Mouse (Mus musculus) kidney, postnatal 25 days (tissue): ENCODE data around the gene Suclg2.

Experiments used
- DNase-seq, 2 experiments: peaks; one replicate each; pipeline ENCODE4 v3.0.0; 2021; ENCODE audit warnings: mixed read lengths in 2 of 2

The Suclg2 gene

DNA sequence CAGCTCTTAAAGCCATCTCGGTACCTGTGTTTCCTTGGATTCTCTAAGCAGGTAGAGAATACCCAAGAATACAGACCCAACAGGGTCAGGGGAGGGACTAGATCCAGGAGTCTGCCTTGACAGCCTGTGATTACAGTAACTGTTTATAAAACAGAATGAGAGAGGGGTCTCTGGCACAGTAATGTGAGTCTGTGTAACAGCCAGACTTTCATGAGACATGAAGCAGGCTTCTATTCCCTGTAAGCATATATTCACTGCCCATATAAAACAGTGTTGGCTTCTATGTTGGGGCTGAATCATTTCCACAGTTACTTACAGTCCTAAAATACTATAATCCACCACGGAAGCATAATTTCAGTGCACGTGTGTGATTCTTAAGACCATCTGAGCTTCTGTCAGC, 19.3 kb downstream of the Suclg2 start:
- DNase-seq = no peak

DNA sequence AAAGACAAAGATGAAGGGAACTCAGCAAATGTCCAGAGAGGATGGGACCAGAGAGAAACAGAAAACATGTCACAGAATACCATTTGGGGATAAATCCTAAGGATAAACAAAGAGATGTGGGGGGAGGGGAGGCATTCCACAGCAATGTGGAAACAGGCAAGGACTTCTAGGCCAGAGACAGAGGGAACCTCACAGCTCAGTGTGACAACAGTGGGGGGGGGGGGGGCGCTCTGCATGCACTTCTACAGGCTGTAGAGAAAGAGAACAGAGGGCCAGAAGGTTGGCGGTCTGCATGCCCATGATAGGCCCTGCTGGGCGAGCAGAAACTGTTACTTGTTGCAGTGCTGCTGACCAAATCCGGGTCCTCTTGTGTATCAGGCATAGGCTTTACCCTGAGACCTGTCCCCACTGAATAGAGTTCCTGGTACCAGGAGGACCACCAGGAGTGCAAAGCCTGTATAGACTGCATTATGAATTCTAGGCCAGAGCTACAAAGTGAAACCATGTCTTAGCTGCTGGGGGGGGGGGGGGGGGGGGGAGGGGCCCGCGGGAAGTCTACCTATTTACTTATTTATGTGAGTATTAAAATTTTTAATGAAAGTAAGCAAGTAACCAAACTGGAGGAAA, 20.0 kb downstream of the Suclg2 start:
- no peak for DNase-seq

DNA sequence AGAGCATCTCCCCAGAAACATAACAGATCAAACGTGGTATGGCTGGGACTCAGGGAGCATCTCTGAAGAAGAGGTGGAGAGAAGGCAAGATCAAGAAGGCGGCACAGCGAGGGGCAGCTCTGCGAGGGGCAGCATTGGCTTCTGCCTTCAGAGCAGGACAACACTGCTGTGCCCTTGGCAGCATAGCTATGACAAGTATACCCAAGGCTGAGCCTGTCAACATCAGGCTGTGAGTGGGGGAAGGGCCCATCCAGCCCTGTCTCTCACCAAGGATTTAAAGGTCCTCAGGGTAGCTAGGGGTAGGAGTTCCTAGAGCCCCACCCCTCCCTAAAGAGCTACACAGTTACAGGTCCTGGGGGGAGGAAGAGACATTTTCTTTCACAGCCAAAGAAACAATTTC, 23.7 kb downstream of the Suclg2 start:
- DNase-seq = no peak

DNA sequence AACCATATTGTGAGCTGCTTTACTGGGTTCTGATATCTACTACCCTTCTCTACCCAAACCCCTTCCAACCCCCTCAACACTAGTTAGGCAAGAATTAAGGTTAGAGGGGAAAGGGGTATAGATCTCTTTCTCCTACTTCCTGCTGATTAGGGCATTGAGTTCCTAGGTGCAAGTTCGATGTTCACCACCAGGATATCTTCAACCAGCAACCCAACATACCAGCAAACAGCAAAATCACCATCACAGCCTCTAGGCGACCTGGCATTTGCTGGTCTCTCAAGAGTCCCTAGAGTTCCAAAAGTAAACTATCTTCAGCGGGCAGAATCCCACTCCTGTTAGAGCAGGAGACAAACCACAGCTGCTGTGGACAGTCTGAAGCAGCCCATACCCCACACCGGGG, 33.4 kb downstream of the Suclg2 start:
- no peak for DNase-seq

DNA sequence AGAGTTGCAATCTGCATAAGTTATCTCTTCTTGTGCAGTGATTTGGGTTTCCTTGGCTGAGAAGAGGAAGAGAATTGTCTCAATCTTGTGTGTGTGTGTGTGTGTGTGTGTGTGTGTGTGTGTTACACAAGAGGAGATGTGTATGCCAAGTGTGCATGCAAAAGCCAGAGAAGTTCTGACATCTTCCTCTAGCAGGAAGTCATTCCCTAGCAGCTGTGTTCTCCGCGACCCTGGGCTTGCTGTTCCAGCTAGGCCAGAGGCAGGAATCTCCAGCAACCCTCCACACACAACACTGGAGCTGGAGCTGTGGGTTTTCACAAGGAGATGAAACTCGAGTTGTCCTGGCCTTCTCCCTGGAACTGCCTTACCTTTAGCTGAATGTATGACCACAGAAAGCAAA, 38.9 kb downstream of the Suclg2 start:
- DNase-seq = peak; percentile 25 to 45

DNA sequence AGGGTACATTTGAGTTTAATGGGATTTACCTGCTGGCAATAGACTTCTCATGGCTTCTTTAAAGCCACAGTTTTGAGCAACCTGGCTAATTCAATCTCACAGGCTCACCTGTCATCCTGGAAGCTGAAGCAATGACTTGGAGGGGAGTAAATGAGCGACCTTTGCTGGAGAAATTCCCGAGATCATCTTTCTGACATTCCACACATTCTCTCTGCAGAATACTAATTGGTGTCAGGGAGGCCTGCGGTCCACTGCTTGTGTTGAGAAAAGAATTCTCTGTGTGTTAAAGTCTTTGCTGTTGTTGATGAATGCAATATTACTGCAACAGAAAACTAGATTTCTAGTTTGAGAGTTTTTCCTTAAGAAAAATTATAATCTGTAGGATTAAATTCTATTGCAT, 39.3 kb downstream of the Suclg2 start:
- no peak for DNase-seq

DNA sequence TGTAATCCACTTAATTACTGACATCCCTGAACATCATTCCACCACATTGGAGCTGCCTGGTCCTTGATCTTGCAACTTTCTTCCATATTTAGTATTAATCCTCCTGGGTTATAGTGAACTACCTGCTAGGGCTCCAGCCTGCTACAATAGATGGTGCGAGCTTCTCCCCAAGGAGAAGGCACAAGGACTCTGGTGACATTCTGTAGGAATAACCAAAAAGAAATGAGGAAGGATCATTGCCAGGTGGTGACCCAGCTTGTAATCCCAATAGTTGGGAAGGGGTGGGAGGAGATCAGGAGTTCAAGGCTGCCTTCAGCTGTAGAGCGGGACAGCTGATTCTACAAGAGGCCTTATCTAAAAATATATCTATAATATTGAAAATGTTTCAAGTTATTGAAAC, 41.6 kb downstream of the Suclg2 start:
- no peak for DNase-seq

DNA sequence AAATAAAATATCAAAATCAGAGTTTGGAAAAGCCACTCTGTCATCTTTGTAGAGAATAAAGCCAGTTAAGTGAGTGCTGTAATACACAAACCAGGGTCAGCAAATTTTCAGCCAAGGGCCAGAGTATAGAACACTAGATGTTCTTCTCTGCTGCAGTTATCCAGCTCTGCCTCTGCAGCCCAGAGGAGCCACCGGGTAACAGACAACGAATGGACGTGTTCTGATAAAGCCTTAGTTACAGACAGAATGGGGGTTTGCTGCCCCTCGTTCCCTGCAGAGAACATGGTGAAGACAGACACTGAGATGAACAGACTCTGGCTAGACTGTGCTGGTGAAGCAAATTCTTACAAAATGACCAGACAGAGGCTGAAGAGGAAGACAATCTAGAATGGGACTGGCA, 42.2 kb downstream of the Suclg2 start:
- DNase-seq = no peak

DNA sequence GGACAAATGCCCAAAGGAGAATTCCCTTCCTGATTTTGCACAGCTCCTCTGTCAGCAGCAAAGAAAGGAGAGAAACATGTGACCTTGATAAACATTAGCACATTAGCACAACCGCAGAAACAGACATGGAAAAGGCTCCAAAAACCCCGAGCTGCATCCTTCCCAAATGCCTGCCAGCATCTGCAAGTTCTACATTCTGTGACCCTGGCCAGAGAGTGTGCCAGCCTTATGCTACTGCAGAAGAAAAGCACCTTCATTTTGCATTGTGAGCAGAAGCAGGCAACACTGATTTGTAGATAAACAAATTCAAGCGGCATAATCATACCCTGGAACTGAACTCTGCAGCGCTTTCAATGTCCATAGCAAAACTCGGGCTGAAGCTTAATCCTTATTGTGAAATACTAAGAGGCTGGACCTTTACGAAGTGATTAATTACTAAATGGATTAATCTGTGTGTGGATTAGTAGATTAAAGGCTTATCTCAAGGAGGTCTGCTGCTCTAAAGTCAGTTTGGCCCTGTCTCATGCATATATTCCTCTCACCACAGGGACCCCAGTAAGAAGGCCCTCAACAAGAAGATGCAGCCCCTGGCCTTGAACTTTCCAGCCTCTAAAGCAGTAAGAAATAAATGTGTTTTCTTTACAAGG, 43.4 kb downstream of the Suclg2 start:
- no peak for DNase-seq

DNA sequence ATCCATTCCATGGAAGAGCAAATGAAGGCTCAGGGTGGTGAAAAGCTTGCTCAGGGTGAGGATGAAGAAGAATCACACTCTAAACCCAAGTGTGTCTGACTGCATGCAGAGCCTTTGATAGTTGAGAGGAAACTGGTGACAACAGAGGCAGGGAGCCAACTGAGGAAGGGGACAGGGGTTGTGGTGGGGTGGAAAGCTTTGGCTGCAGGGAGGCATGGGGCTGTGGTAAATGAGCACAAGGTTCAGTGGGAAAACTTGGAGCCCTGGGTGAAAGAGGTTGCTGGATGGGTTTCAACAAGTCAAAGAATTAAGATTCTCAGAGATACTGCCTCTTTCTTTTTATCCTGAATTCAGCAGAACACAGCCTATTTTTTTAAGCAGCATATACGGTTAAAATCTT, 43.9 kb downstream of the Suclg2 start:
- no peak for DNase-seq

DNA sequence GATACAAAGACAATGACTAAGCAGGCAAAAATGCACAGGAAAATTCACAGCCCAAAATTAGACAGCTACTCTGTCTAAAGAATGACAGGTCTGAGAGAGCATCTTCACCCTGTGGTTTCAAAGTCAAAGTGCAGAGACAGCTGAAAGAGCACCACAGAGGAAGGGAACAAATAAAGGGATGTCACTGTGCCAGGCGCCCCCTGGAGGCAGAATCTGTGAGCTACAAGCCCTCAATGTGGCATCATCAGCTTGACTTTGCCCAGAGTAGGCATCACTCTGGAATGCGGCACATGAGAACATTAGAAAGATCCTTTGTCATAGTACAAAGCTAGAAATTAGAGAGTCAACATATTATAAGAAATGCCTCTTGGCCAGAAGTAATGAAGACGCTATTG, 49.3 kb downstream of the Suclg2 start:
- peak; percentile 52 to 60 for DNase-seq

DNA sequence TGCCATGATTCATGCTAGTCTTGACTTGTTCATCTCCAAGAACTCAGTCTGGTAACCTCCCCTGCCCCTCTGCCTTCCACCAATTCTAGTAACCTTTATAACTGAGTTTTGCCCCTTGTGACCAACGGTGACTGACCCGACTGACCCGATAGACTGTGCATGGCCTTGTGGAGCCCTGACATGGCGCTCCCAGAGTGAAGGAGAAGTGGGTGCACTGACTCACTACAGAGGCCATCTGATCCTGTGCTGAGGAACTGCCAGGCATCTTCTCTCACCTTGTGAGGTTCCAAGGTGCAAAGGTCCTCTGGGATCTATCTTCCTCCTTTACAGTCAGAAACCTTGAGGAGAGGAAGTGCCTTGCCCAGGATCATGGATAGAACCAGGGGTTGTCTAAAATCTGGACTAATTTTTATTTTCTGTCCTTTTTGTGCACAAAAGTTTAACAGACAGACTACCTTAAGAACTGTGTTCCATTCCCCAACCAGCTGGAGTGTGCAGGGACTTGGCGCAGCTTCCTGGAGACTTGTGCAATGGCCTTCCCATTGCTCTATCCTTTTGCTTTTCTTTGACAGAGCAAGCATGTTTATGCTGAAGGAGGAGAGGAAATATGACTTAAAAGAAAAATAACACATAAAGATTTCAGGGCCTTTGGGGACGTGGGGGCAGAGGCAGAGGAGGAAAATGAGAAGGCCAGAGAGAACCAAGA, 49.8 kb downstream of the Suclg2 start:
- DNase-seq = no peak

DNA sequence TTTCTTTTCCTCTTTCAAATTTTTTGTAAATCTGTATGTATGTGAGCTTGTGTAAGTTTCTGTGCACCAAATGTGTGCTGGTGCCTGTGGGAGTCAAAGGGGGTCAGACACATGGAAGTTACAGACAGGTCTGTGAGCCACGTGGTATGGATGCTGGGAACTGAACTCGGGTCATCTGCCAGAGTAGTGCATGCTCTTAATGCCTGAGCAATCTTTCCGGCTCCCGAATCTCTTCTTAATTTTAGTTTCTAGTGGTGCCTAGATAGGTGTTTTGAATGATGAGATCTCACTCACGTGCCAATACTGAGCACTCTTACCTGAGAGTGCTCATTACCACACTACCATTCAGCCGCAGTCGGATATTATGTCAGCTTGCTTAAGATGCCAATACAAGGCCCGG, 60.9 kb downstream of the Suclg2 start:
- DNase-seq = no peak

DNA sequence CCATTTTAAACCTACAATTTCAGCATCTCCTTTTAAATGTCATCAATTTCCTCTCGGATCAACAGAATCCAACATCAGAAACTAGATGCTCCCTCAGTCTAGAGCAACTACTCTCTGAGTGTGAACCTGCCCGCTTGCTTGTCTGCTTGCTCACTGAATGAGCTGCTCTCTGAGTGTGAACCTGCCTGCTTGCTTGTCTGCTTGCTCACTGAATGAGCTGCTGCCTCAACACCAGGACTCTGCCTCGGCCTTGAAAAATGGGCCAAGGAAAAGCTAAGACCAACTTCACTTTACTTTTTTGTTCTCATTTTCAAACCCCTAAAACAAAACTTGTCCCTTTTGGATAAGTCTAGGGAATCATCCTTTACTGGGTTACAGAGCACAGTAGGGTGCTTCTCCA, 64.9 kb downstream of the Suclg2 start:
- no peak for DNase-seq

DNA sequence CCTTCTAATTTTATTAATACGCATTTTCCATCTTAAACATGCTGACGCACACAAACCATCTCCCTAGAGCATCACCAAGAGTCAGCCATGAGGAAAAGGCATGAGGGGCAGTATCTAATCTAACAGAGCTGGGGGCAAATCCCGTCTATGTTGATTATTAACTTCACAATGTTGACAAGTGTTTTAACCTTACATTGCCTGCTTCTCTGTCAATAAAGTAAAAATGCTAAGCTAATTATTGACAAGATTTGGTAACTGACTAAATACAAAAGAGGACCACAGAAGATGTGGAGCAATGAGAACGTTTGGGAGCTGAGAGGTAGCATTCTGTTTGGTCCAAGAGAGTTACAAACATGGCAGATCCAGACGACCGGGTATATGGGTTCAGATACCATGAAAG, 65.8 kb downstream of the Suclg2 start:
- DNase-seq = no peak

DNA sequence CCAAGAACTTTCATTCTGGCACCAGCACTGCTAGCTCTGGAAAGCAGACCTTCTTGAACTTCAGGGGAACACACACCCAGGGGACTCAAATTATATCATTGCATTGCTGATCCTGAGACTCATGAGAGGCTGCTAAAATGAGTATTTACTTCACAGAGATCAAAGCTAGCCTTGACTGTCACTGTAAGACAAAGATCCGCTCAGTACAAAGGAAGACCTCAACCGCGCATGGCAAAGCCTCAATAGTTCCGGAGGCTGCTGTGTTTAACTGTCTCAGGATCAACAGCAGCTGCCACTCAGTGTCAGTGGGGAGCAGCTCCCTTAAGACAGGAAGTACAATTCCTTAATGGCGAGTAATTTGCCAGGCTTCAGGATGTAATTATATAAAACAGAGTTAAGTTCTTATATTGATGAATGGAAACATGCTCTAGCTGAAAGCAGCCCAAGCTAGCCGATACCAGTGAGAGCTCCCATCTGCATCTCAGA, 67.2 kb downstream of the Suclg2 start:
- no peak for DNase-seq

DNA sequence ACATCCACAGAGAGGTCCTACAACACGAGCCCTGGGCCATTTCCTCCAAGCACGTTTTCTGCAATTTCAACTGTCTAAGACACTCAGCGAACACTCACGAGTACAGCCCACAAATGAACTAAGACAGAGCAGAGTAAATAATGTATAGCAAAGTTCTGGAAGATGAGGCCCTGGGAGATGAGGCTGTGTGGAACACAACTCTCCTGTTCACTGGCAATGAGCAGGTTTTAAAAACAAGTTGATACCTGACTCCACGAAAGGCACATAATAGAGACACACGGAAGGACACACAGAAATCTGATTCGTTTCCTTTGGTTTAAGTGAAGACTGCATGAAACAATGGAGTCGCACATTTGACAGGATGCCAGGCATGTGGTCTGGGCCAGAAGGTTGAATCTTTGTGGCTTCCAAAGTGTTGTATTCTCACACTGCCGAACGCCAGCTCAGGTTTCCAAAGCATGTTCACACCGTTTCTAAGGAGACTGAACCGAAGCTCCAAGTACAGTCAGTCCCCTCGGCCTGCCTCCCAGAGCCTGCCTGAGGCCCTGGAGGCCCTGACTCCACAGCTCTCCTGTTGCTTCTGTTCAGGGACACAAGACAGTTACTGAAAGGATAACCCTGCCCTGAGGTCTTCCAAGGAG, 68.4 kb downstream of the Suclg2 start:
- no peak for DNase-seq

DNA sequence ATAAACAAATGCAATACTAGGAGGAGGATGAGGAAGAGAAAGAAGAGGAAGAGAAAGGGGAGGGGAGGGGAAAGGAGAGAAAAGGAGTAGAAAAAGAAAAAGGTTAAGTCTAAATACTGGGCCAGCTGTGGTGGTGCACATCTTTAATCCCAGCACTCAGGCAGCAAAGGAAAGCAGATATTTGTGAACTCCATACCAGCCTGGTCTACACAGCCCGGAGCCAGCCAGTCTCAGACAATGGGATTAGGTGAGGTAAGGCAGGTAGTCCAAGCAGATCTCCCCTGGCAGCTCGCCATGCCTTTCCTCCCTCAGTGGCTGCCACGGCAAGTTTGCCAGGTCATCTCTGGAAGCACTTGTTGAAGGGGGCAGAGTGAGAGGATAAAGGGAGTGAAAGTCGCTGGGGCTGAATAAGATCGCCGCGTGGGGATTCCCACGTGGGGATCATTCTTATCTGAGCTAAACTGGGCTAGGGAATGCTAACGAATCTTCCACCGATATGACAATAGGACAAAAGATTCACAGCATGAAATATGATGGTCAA, 69.4 kb downstream of the Suclg2 start:
- peak in 1 of 2 experiments; percentile 23 for DNase-seq

DNA sequence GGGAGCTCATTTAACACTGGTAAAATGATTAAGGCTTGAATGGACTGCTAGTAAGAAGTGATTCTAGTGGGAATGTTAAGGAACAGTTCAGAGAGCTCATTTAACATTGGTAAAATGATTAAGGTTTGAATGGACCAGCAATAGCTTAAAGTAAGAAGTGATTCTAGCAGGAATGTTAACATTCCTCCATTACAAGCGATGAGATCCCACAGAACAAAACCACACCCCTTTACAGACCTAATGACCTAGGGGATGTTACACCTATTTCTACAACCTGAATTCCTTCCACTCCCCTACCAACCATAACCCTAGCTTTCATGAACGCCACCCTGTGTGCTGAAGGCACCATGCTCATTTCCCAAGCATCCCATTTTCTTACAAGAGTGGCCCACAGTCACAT, 81.2 kb downstream of the Suclg2 start:
- DNase-seq = no peak

DNA sequence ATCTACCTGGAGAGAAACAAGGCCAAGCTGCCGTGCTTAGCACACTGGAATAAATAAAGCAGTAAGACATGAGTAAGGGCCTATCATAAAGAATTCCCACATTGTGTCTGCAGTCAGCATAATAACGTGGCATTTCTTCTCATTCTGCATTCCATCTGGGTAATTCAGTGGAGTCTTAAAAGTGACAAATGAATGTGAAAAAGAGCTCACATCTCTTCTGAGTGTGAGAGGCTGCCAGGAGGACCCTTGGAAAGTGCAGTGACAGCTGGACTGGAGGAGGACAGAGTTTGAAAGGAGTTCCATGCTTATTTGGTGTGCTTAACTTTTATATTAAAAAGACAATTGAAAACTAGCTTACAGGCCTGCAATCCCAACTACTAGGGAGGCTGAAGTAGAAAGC, 83.2 kb downstream of the Suclg2 start:
- DNase-seq = no peak

DNA sequence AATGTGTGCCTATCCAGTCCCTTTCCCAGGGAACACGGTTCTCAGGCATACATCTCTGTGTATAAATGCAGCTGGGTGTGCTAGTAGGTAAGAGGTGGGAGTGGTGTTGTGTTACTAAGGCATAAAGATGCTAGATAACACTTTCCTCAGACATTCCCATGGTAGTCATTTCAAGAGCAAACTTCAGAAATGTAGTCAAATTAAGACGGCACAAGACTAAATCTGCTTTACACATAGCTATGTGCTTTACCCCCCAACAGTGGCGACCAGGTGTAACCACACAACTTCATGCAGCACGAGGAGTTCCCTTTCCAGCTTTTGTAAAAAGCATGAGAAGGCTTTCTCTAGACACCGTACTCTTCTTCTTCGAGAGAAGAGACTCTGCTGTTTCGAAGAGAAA, 89.5 kb downstream of the Suclg2 start:
- no peak for DNase-seq

DNA sequence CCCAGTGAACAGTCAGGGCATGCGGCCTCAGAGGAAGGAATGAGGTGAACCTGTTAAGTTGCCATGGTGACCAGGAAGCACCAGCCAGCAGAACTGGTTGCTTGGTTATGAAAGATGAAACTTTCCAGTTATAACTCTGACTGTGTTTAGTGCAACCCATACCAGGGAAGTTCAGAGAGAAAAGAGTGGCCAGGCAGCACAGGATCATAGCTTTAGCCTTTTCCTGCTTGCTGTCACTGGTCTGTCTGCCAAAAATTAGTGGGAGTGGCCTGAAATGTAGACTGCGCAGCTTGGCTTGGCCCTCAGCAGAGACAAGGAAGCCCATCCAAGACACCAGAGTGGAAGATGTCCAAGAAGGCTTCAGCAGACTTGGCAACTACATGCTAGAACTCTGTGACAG, 96.8 kb downstream of the Suclg2 start:
- DNase-seq = peak; percentile 53 to 61

DNA sequence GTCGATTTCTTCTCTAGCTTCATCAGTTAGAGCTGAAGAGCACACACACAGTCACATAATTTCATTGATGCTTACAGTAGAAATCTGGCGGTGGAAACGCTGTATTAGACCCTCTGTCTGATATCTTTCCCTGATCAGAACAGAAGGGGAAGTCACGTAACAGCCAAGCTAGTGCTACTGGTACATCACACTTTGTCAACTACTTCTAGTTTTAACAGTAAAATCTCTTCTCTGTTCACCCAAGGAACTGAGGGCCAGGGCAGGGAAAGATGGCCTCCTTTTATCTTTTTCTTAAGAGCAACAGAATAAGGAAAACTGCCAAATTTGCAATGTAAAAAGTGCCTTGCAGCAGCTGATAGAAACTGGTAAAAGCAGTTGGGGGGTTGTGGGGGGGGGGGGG, 97.8 kb downstream of the Suclg2 start:
- no peak for DNase-seq

DNA sequence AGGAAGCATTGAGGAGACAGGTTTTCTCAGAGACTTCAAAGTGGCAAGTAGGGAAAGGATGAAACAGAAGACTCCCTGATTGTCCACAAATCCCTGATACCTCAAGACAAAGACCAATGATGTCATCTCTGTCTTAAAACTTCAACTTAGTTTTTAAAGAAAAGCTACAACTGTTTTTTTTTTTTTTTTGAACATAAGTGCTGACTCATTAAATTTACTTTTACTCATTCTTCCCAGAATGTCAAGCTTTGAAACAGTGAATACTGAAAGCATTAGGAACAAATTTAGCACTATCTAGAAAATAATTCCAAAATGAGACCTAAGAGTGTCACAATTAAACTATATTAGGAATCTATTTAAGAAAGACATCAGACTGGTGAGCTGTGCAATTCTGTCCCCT, 98.8 kb downstream of the Suclg2 start:
- DNase-seq = no peak
